Mouse (Mus musculus) gastrocnemius, adult 2 months (tissue): ENCODE results near the gene Hsf2bp. TPM values are rescaled to one million over a fixed set of nuclear protein-coding genes. Genes with fewer than 3 reads are reported as not detected.

Experiments
- DNase-seq: peaks from one replicate; pipeline ENCODE4 v3.0.0; 2022
- H3K27ac ChIP-seq: fragments of 200-600 bp; 2 replicates; pipeline ENCODE4 v1.8.1; 2022; ENCODE audit warnings: mild to moderate bottlenecking
- H3K4me3 ChIP-seq: fragments of 200-600 bp; 2 replicates; pipeline ENCODE4 v1.8.1; 2022; ENCODE audit warnings: mild to moderate bottlenecking, moderate library complexity
- CTCF ChIP-seq: fragments of 200-600 bp; IDR thresholded peaks from 2 replicates; pipeline ENCODE4 v1.8.1; 2022; ENCODE audit warnings: antibody characterized with exemption, mild to moderate bottlenecking, moderate library complexity
- intact Hi-C: fragments of 180-260 bp; cut with DNase I; formaldehyde crosslinking; loops from one replicate; pipeline ENCODE4 v1.15.1; 2025
- total RNA-seq, 2 experiments: library from RNA; stranded (reverse); gene quantifications; 2 replicates each; pipeline ENCODE4 v1.2.3; 2021

Gene Hsf2bp
- total RNA-seq, 2 experiments from 2014 or later: 0.46 to 1.5 TPM

DNA sequence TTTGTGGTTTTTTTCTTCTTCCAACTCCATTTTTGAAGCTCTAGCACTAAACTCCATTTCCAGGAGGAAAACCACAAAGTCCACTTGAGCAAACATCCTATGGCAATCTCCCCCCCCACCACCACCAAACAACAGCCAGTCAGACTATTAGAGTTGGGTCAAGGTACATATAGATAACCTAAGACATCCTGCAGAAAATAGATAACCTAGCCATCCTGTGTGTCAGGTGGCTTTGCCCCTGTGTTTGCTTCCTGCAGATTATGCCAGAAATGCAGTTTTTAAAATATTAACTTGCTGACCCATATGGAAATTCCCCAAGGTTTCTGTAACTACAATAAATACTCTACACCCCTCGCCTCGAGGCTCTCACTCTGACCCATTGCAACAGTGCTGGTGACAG is 40.4 kb downstream of the Hsf2bp start:
- no peak for TF ChIP-seq CTCF
- no peak overlapping the region for H3K4me3 ChIP-seq
- no peak overlapping the region for H3K27ac ChIP-seq
- intact Hi-C loops: no loop called here
- DNase-seq: no peak

DNA sequence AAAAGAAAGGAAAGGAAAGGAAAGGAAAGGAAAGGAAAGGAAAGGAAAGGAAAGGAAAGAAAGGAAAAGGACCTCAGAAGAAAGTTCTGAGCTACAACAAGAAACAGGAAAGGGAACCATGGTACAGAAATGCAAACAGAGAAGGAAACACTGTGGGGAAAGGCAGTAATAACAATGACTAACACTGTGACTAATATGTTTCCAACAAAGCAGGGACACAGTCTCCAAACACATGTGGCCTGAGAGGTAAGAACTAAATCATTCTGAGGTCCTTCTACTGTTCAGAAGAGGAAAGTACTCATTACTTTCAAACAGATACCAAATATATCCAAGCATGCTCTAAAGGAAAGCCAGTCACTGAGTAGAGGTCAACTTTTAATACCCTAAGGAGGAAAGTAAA is 42.0 kb downstream of the Hsf2bp start:
- no peak for DNase-seq
- intact Hi-C loops: no loop called here
- no peak for TF ChIP-seq CTCF
- Histone ChIP-seq H3K4me3 (no peak overlapping the region), H3K27ac (peak overlapping the region; percentile 57)

DNA sequence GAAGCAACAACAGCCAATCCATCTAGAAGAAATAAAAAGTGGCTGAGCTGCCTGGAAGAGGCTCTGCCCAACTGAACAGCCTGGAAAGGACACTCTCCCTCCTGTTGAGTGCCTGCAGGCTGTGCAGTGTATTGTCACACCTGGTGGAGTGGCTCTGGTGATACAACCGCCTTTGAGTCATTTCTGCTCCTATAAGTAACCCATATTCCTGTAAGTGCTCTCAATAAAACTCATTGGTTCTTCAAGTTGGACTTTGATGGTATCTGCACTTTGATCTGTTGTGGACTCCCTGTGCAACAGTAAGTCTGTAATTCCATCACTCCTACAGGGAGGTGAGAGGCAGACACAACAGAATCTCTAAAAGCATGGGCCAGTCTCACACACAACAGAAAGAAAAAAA is 42.8 kb downstream of the Hsf2bp start:
- 0 out of 2 replicates have a peak overlapping the region, but pooled peaks have one; percentile 57 for H3K27ac ChIP-seq
- intact Hi-C loops: no loop called here
- no peak for DNase-seq
- no peak overlapping the region for H3K4me3 ChIP-seq
- TF ChIP-seq CTCF: no peak

DNA sequence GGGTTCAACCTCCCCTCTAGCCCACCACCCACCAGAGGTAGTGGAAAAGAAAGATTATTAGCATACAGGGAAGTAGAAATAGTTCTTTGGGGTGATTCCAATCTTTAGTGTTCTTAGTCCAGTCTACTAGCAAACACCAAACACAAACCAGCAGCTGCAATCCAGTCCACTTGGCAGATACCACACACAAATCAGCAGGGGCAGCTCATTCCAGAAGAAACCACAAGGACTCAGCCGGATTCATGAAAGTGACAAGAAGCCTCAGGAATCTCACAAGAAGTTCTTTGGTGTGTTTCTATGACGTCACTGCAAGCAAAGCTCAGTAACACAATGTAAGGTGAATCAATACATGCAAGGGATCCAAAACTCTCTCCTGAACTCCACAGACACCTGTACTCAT is 44.1 kb downstream of the Hsf2bp start:
- no peak for DNase-seq
- Histone ChIP-seq H3K4me3 (no peak overlapping the region), H3K27ac (no peak overlapping the region)
- intact Hi-C loops: no loop called here
- no peak for TF ChIP-seq CTCF

DNA sequence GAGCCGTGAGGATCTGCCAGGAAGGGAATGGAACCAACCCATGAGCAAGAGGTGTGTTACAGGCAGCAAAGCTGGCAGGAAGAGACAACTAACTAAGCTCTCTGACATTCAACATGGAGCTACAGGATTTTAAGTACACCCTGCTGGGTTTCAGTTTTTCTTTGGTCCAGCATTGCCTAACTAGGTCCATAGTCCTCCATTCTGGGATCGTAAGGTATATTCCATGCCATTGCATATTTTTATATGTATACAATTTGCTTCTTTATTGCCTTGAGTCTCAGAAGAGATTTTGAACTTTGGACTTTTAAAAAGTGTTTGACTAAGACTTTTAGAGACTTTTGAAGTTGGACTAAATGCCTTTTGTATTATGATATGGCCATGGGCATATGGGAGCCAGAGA is 47.1 kb downstream of the Hsf2bp start:
- intact Hi-C loops: no loop called here
- no peak overlapping the region for H3K4me3 ChIP-seq
- DNase-seq: no peak
- no peak overlapping the region for H3K27ac ChIP-seq
- no peak for TF ChIP-seq CTCF

DNA sequence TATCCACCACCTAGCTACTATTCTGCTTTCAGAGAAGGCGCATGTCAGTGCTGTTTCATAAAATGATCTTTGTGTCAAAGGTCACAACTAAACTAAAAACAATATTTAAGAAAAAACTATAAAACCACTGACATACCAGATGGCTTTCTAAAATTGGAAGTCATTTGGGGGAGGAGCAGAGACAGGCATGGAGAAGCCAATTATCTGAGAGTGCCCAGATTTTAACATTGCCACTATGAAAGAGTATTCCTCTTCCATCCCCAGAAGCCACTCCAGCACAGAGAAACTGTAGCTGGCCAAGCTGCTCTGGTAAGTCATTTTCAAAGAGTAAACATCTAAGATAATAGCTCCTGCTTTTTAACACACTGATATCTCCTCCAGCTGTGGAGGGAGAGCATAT is 49.2 kb downstream of the Hsf2bp start:
- H3K27ac ChIP-seq: no peak overlapping the region
- no peak for TF ChIP-seq CTCF
- intact Hi-C loops: no loop called here
- no peak overlapping the region for H3K4me3 ChIP-seq
- no peak for DNase-seq

DNA sequence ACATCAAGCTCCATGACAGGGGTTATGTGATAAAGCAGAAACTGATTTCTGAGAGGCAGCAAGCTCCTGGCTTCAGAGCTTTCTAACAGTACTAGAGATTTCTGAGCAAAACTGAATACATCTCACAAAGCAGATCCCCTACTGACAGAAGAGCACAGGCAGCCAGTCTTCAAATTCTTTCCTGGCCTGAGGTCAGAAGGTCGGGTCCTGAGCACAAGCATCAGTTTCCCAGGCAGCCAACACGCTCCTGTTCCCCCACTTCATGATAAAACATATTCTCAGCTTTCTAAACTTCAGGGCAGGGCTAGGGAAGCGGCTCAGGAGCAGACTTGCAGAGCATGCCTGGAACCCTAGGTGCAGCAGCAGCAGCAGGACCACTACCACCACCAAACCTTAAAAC is 52.7 kb downstream of the Hsf2bp start:
- no peak overlapping the region for H3K4me3 ChIP-seq
- DNase-seq: no peak
- TF ChIP-seq CTCF: no peak
- intact Hi-C loops: no loop called here
- peak overlapping the region; percentile 81 for H3K27ac ChIP-seq

DNA sequence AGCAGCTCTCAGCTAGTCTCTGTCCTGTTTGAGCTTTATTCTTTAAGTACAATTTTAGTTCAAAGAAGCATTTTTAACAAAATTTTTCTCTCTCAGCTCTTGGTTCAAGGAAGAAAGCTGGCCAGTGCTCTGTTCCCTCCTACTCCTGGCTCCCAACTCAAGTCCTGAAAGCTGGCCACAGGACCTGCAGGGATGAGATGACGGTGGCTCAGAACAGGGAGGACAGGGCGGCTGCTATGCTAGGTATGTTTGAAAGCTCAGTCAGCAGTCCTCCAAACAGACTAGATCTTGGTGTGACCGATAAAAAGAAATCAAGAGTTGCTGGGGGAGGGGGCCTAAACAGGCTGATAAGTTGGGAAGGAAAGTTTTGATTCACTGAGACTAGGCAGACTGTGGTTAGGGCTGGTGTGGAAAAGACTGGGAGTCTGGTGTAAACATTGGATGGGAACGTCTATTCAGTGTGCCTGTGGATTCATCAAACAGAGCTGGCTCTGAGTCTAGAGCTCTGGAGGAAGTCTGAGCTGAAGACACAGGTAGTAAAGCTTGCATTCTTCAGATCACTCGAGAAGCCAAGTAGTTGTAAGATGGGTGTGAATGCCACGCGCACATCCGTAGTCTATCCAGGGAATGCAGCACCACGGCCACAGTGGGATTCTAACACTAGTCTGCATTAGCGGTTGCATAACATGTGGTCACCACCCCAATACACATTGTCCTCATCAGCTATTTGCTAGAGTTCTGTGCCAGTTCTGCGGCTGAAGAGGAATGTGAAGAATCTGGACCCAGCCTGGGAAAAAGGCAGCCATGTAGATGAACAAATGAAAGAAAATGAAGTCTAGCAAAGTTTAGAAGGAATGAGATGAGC is 53.6 kb downstream of the Hsf2bp start:
- DNase-seq: peak; percentile 69
- no peak for TF ChIP-seq CTCF
- peak overlapping the region; percentile 9; the same call in 1 of the 2 replicates for H3K4me3 ChIP-seq
- intact Hi-C loops: no loop called here
- H3K27ac ChIP-seq: peak overlapping the region; percentile 81

DNA sequence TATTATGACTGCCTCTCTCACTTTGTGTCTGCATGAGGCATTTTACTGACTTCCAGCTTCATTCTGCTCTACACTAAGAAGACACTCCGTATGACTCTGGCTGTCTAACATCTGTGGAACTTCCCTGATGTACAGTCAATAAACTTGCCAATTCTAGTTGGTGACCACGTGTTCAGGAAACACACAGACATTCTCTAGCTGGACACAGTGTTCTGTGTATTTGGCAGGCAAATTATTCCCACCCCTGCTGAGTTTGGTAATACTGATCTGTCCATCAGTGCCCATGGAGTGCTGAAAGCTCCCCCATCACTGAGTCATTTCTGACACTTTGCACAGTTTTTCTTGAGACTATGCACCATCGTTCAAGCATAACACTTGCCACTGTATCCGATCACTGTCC is 56.3 kb downstream of the Hsf2bp start:
- H3K27ac ChIP-seq: peak overlapping the region; percentile 81; the same call in 1 of the 2 replicates
- DNase-seq: no peak
- TF ChIP-seq CTCF: no peak
- intact Hi-C loops: no loop called here
- H3K4me3 ChIP-seq: no peak overlapping the region

DNA sequence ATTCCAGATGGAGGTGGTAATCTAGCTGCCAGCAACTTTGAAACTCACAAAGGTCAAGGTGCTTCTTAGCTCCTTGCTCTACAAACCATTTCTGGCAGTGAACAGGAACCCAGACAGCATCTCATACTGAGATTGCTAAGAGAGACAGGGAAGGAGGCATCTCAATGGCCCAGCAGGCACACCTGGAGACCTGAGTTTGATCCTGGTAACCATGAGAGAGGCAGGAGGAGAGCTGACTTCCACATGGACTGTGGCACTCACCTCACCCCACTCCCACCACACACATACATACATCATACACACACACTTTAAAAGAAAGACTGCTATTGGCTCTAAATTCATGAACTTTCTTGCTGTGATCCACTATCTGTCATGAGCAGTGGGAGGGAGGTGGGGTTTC is 59.0 kb downstream of the Hsf2bp start:
- intact Hi-C loops: no loop called here

DNA sequence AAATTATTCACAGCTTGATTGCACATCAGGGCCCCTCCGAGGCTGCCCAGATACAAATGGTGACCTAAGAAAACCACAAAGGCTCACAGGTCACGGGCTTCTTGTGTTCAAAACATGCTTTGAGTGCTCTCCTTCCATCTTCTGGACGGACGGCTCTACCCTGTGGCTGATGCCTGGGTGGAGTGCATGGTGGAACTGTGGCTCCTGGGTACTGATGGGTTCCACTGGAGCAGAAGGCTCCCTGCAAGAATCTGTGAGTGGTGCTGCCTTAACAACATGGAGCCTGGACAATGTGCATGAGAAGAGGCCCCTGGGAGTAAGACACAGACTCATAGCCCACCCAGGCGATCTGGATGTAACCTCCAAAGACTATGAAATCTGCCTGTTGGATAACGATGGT is 59.6 kb downstream of the Hsf2bp start:
- no peak overlapping the region for H3K4me3 ChIP-seq
- no peak for DNase-seq
- intact Hi-C loops: no loop called here
- no peak for TF ChIP-seq CTCF
- H3K27ac ChIP-seq: no peak overlapping the region

More for the DNA sequence above, 59.0 kb downstream of the Hsf2bp start:
- no peak for TF ChIP-seq CTCF
- no peak overlapping the region for H3K27ac ChIP-seq
- no peak for DNase-seq
- no peak overlapping the region for H3K4me3 ChIP-seq

DNA sequence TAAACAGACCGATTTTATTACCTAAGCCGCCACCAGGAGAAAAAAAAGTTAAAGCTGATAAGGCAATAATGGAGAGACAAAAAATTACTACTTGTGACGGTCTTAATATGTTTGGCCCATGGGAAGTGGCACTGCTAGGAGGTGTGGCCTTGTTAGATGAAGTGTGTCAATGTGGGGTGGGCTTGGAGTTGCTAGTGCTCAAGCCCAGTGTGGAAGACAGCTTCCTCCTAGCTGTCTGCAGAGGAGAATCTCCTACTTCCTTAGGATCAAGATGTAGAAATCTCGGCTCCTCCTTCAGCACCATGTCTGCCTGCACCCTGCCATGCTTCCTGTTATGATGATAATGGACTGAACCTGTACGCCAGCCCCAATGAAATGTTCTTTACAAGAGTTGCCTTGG is 61.5 kb downstream of the Hsf2bp start:
- no peak overlapping the region for H3K27ac ChIP-seq
- TF ChIP-seq CTCF: no peak
- no peak overlapping the region for H3K4me3 ChIP-seq
- intact Hi-C loops: no loop called here
- no peak for DNase-seq

DNA sequence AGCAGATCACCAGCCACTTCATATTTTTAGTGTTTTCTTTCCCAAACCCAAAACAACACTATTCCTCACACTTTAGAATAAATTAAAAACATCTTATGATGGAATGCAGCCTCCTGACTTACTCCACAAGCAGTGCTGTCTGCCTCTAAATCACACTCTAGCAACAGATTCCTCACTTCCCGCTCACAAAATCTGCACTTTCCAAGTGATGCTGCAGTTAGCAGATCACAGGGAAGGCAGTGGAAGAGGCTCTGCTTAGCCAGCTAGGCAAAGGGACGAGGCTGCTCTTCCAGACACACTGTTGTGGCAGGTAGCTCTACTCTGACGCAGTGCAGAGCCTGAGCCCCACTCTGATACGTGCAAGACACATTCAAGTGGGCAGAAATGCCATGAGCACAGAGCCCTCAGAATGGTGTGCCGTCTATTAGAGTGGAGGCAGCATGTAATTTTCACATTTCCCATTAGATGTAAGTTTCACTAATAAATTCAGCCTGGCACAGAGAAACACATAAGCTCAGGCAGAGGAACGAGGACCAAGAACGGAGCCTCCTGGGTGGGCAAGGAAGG is 62.4 kb downstream of the Hsf2bp start:
- DNase-seq: no peak
- H3K4me3 ChIP-seq: no peak overlapping the region
- no peak for TF ChIP-seq CTCF
- no peak overlapping the region for H3K27ac ChIP-seq
- intact Hi-C loops: no loop called here

DNA sequence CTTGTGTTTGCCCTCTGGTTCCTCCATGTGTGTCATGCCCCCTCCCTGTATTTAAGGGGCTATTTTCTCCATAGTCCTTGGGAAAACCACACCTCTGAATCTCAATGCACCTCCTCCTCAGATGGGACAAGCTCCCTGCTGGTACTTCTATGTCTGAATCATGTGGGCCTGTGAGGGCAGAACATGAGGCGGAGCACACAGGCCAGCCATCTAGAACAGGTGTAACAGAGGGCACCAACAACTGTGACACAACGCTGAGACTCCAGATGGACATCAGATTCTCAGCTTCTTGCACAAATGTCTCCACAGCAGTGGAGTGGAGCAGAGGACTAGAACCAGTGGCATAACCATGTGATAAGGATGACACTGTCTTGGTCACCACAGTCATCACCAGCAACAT is 65.3 kb downstream of the Hsf2bp start:
- TF ChIP-seq CTCF: no peak
- intact Hi-C loops: no loop called here
- no peak for DNase-seq
- H3K4me3 ChIP-seq: no peak overlapping the region
- peak overlapping the region; percentile 52; the same call in 1 of the 2 replicates for H3K27ac ChIP-seq
